Mouse (Mus musculus): ENCODE measurements around the gene Pdk2. TPM values are rescaled to one million over a fixed set of nuclear protein-coding genes. Genes with fewer than 3 reads are reported as not detected.

Pdk2 gene
- polyA plus RNA-seq, 1 experiment: 8.6 TPM

DNA sequence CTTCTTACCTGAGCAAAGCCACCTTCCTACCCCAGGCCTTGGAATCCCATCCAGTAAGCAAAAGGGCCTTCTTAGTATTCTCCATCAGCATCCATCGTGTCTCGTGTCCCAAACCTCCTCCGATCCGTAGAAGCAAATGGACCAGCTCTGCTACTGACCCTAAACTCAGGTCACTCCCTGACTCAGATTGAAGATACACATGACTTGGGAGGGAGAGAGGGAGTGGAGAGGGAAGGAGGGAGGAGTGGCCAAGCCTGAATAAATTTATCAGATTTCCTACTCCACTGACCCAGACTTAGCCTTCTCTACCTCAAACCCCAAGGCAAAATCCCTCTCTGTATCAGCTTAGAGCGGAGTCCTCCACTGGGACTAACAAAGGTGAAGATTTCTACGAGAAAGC lies 39.6 kb upstream of the Pdk2 start:
- no peak for TF ChIP-seq POLR2A (IDR thresholded peaks at IDR 0.05; ENCODE audit: low read depth, low read length)
- TF ChIP-seq CTCF (IDR thresholded peaks at IDR 0.05; ENCODE audit: borderline replicate concordance, insufficient read depth, low read length): no peak
- Histone ChIP-seq H3K4me3 (ENCODE audit: insufficient read depth, low read length) (no peak overlapping the region), H3K4me1 (ENCODE audit: control insufficient read depth, insufficient read depth, low read length) (peaks cover 7% of the 10 kb centered on the region), H3K27ac (ENCODE audit: insufficient read depth, low read length) (no peak overlapping the region)

DNA sequence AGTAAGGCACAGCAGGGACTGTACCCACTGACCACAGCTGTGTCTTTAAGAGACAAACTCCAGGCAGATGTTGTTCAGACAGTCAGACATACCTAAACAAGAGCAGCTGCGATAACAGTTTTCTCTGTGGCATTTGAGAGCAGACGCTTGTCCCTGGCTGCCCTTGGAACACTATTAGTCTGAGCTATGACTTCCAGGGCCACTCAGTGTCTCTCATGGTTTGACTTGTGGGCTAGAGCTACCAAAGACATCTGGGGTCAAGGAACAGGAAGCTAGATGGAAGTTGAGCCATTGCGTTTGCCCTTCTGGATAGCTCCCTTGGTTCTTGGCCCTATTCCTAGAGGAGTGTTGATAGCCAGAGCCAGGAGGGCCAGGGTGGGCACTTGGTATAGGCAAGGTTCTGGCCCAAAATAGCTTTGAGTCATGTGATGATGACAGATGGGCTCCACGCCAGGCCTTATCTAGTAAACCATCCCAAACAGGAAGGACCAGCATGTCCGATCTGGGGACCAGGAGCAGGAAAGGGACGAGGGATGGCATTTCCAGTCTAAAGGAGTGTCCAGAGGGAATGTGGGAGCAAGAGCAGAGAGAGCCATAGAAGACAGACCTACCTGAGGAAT lies 38.2 kb upstream of the Pdk2 start:
- Histone ChIP-seq H3K4me3 (ENCODE audit: insufficient read depth, low read length) (no peak overlapping the region), H3K4me1 (ENCODE audit: control insufficient read depth, insufficient read depth, low read length) (no peaks in the 10 kb centered on the region; the same call in 1 of the 2 replicates), H3K27ac (ENCODE audit: insufficient read depth, low read length) (no peak overlapping the region)
- TF ChIP-seq CTCF (IDR thresholded peaks at IDR 0.05; ENCODE audit: borderline replicate concordance, insufficient read depth, low read length): no peak
- TF ChIP-seq POLR2A (IDR thresholded peaks at IDR 0.05; ENCODE audit: low read depth, low read length): no peak

DNA sequence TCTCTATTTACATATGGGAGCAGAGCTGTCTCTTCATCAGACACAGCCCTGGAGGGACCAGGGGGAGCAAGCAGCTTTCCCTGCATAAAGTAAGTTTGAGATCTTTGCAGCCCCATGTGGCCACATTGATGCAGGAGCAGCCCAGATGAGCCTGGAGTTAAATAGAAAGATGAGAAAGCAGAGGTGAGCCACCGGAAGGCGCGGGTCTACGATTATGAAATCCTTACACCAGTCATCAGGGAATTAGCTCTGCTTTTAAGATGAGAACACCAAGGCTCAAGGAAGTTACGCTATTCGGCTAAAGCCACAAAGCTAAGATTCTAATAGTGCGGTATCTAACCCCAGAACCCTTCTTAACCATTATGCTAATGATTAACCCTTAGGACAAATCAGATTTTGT lies 36.8 kb upstream of the Pdk2 start:
- Histone ChIP-seq H3K27ac (ENCODE audit: insufficient read depth, low read length) (no peak overlapping the region), H3K4me1 (ENCODE audit: control insufficient read depth, insufficient read depth, low read length) (no peaks in the 10 kb centered on the region; the same call in 1 of the 2 replicates), H3K4me3 (ENCODE audit: insufficient read depth, low read length) (no peak overlapping the region)
- TF ChIP-seq CTCF (IDR thresholded peaks at IDR 0.05; ENCODE audit: borderline replicate concordance, insufficient read depth, low read length) (no peak), POLR2A (IDR thresholded peaks at IDR 0.05; ENCODE audit: low read depth, low read length) (no peak)

DNA sequence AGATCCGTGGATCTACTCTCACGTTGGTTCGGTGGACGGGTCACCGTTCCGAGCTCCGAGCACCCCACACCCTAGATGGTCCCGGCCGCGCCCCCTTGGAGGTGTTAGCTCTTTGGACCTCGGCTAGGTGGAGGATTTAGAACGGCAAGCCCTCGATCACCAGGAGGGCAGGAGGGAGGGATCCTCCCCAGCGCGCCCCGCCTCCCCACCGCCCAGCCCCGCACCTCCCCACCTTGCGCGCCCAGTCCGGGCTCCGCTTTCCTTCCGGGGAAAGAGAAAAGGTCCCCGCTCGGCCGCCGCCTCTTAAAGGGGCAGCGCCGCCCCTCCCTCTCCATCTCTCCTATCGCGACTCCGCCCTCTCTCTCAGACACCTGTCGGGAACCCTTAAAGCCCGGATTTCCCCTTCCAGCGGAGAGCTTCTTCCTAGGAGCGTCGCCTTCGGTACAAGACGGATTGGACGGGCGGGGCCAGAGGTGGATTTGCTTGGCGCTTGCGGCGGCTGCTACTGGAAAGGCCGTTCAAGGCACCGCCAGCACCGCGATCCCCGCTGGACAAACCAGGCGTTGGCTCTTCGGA lies 35.5 kb upstream of the Pdk2 start, which contains the start of gene Itga3:
Gene Itga3 (minus strand): TSS at position 266 of the 576 bp plus-strand sequence.
- TF ChIP-seq POLR2A (IDR thresholded peaks at IDR 0.05; ENCODE audit: low read depth, low read length): no peak
- no peak for TF ChIP-seq CTCF (IDR thresholded peaks at IDR 0.05; ENCODE audit: borderline replicate concordance, insufficient read depth, low read length)
- H3K27ac ChIP-seq (ENCODE audit: insufficient read depth, low read length): no peak within 1 kb of the TSS
- no peaks in the 10 kb centered on the region; the same call in 1 of the 2 replicates for H3K4me1 ChIP-seq (ENCODE audit: control insufficient read depth, insufficient read depth, low read length)
- peak within 1 kb of the TSS; percentile 71 for H3K4me3 ChIP-seq (ENCODE audit: insufficient read depth, low read length)

DNA sequence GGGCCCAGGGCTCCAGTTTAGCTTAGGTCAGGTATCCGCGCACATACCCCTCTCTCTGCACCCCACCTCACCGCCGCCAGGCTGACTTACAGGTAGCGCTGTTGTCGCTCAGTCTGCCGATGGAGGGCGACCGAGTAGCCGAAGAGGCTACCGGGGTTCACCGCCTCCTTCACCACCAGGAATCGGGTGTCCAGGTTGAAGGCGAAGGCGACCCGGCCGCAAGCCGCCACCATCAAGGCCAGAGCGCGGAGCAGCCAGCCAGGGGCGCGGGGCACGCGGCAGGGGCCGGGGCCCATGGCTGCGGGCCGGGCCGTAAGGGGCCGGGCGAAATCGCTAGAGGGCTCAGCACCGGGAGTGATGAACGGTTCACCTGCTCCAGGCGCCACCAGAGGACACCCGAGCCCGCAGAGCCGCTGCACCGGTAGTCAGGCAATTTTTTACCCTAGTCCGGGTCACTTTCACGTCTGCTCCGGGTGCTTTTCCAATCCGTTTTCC lies 34.9 kb upstream of the Pdk2 start:
- TF ChIP-seq POLR2A (IDR thresholded peaks at IDR 0.05; ENCODE audit: low read depth, low read length) (no peak), CTCF (IDR thresholded peaks at IDR 0.05; ENCODE audit: borderline replicate concordance, insufficient read depth, low read length) (peak; percentile 60; the same call in 1 of the 2 replicates)
- Histone ChIP-seq H3K27ac (ENCODE audit: insufficient read depth, low read length) (no peak overlapping the region), H3K4me3 (ENCODE audit: insufficient read depth, low read length) (peak overlapping the region; percentile 71), H3K4me1 (ENCODE audit: control insufficient read depth, insufficient read depth, low read length) (no peaks in the 10 kb centered on the region; the same call in 1 of the 2 replicates)

DNA sequence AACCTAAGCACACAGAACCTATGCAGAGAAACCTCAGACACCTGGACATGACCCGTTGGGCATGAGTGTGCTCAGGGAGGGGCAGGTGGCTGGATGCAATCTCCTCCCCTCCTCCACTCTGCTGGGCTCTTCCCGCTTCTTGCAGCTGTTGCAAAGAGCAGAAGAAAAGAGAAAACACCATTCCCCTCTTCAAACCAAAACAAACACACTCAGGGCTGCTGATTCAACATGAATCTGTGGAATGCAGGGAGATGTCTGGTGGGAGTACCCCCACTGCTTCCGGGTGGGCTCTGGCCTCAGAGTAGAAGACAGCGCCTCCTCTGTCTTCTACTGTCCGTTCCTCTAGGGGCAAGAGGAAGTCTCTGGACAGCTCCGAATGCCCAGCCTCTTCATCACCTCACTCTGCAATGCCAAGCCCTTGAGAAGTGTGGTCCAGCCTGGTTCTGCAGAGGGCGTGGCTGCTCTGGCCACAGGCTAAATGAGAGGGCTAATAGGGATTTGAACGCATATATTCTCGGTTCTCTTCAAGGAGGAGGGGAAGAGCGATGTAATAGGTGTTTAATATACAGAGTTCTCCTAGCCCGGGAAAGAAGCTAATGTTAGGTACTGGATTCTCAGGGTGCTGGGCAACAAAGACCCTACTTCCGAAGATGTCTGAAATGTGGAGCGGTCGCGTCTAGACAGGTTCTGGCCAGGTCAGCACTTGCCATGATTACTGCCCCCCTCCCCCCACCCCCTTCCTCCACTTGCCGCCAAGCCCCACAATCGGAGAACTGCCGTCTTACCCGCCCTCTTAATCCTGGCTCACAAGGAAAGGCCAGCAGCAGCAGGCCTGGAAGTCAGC lies 34.3 kb upstream of the Pdk2 start:
- Histone ChIP-seq H3K4me1 (ENCODE audit: control insufficient read depth, insufficient read depth, low read length) (no peaks in the 10 kb centered on the region; the same call in 1 of the 2 replicates), H3K4me3 (ENCODE audit: insufficient read depth, low read length) (peak overlapping the region; percentile 71), H3K27ac (ENCODE audit: insufficient read depth, low read length) (no peak overlapping the region)
- TF ChIP-seq CTCF (IDR thresholded peaks at IDR 0.05; ENCODE audit: borderline replicate concordance, insufficient read depth, low read length) (no peak), POLR2A (IDR thresholded peaks at IDR 0.05; ENCODE audit: low read depth, low read length) (no peak)

DNA sequence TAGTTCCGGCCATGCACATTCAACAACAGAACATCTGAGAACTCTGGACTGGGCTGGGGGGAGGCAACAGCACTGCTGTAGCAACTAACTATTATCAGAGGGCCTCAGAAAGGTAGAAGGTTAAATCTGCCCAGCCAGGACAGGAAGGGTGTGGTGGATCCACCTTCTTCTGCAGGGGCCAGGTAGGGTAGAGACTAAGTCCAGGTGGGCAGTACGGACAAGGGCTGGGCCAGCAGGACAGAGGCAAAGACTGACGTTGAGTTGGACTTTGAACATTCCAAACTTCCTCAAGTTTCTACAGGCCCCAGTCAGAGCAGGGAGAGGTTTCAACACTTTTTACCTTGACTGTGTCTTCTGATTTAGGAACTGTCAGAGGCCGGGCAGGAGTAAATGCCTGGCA lies 33.5 kb upstream of the Pdk2 start:
- Histone ChIP-seq H3K4me3 (ENCODE audit: insufficient read depth, low read length) (peak overlapping the region; percentile 71; the same call in 1 of the 2 replicates), H3K4me1 (ENCODE audit: control insufficient read depth, insufficient read depth, low read length) (no peaks in the 10 kb centered on the region; the same call in 1 of the 2 replicates), H3K27ac (ENCODE audit: insufficient read depth, low read length) (no peak overlapping the region)
- no peak for TF ChIP-seq CTCF (IDR thresholded peaks at IDR 0.05; ENCODE audit: borderline replicate concordance, insufficient read depth, low read length)

DNA sequence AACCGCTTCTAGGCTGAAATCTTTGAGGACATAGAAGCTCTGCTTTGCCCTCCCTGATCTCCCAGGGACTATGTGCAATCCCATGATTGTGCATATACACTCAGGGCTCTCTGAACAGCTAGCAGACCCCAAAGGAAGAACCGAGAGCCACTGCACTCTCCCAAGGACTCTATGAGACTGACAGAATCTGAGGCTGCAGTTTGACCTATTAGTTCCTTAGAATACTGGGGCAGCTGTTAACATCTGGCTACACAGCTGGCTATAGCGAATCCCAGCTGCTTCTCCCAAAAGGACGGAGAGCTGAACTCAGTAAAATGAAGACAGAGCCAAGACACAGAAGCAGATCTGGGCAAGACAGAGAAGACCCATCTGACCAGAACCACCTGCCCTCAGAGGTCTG lies 32.7 kb upstream of the Pdk2 start:
- no peak for TF ChIP-seq CTCF (IDR thresholded peaks at IDR 0.05; ENCODE audit: borderline replicate concordance, insufficient read depth, low read length)
- TF ChIP-seq POLR2A (IDR thresholded peaks at IDR 0.05; ENCODE audit: low read depth, low read length): no peak
- Histone ChIP-seq H3K27ac (ENCODE audit: insufficient read depth, low read length) (no peak overlapping the region), H3K4me1 (ENCODE audit: control insufficient read depth, insufficient read depth, low read length) (no peaks in the 10 kb centered on the region; the same call in 1 of the 2 replicates)

DNA sequence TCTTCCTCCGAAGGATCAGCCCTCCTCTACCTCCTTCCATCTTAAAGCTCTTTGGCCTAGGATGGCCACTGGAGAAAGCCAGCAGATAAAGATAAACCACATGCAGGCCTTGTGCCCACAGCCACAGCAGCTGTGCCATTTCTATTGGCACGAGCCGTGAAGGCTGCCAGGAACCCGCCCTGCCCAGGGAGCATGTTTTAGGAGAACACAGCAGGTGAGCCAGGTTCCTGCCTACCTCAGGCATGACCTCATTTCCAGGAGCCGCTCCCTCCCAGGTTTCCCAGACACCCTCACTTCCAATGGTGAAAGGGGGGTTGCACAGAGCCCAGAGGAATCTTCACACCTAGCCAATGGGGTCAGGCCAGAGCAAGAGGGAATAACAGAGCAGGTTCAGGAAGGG lies 31.6 kb upstream of the Pdk2 start:
- no peak overlapping the region for H3K4me3 ChIP-seq (ENCODE audit: insufficient read depth, low read length)
- no peak for TF ChIP-seq POLR2A (IDR thresholded peaks at IDR 0.05; ENCODE audit: low read depth, low read length)
- TF ChIP-seq CTCF (IDR thresholded peaks at IDR 0.05; ENCODE audit: borderline replicate concordance, insufficient read depth, low read length): no peak
- no peaks in the 10 kb centered on the region; the same call in 1 of the 2 replicates for H3K4me1 ChIP-seq (ENCODE audit: control insufficient read depth, insufficient read depth, low read length)
- H3K27ac ChIP-seq (ENCODE audit: insufficient read depth, low read length): no peak overlapping the region

More for the DNA sequence above, 32.7 kb upstream of the Pdk2 start:
- H3K4me3 ChIP-seq (ENCODE audit: insufficient read depth, low read length): no peak overlapping the region
